ENCODE assay signal across 16 mouse cellular contexts in genomic region chr1:54710550-54710949, GRCm38 (mm10).
A peak's percentile ranks its signal among the peaks of the same experiment; 100 is the strongest.
DNase-seq lines count a peak whose midpoint lies in the region; ATAC-seq and TF ChIP-seq lines count a peak whose summit lies in the region.
"Had no signal": no experiment of that assay in that cellular context is flagged by ENCODE, and none has a peak within 500 bp of the region (broad histone marks: within the 10 kb centered on the region; RNA-seq: fewer than 3 reads in every experiment).

No protein-coding gene starts in this region.

- no peak overlapping the region for H3K9ac ChIP-seq in hindbrain, postnatal 0 days (replicated peaks; ENCODE audit: low read length)
- H3K9ac ChIP-seq in hindbrain, embryonic 13.5 days = no peak overlapping the region
- no peak overlapping the region for H3K9ac ChIP-seq in heart, postnatal 0 days (replicated peaks; ENCODE audit: low read depth, low read length)
- H3K9ac ChIP-seq: liver, embryonic 12.5 days; midbrain, embryonic 13.5 days; neural tube, embryonic 13.5 days had no signal

- H3K4me1 ChIP-seq in hindbrain, postnatal 0 days (ENCODE audit: insufficient read depth, low read length) = no peaks in the 10 kb centered on the region; the same call in 1 of the 2 replicates
- H3K4me1 ChIP-seq in hindbrain, embryonic 13.5 days (replicated peaks) = peaks cover 22% of the 10 kb centered on the region
- peaks cover 17% of the 10 kb centered on the region for H3K4me1 ChIP-seq in bone marrow macrophage, adult 2 months (ENCODE audit: control insufficient read depth, insufficient read depth, low read length)
- H3K4me1 ChIP-seq in heart, postnatal 0 days (ENCODE audit: control insufficient read depth, insufficient read depth) = peaks cover 35% of the 10 kb centered on the region
- H3K4me1 ChIP-seq: liver, embryonic 12.5 days had no signal

- H3K36me3 ChIP-seq in hindbrain, postnatal 0 days (ENCODE audit: insufficient read depth, low read length) = no peaks in the 10 kb centered on the region
- peaks cover 8% of the 10 kb centered on the region; the same call in 1 of the 2 replicates for H3K36me3 ChIP-seq in hindbrain, embryonic 13.5 days
- no peaks in the 10 kb centered on the region; the same call in 1 of the 2 replicates for H3K36me3 ChIP-seq in heart, postnatal 0 days (replicated peaks; ENCODE audit: control insufficient read depth, insufficient read depth, low read length)

- no peaks in the 10 kb centered on the region for H3K27me3 ChIP-seq in hindbrain, postnatal 0 days (ENCODE audit: insufficient read depth, low read length)
- no peaks in the 10 kb centered on the region for H3K27me3 ChIP-seq in hindbrain, embryonic 13.5 days
- H3K27me3 ChIP-seq in heart, postnatal 0 days (ENCODE audit: control insufficient read depth, insufficient read depth, low read length) = no peaks in the 10 kb centered on the region
- H3K27me3 ChIP-seq: liver, embryonic 12.5 days; midbrain, embryonic 13.5 days; neural tube, embryonic 13.5 days had no signal

- 38% methylated on average over 1 of the region's 1 CpGs for WGBS in hindbrain, postnatal 0 days
- 71% methylated on average over 1 of the region's 1 CpGs for WGBS in hindbrain, embryonic 13.5 days
- 31% methylated on average over 1 of the region's 1 CpGs for WGBS in heart, postnatal 0 days

- no peak for TF ChIP-seq POLR2A in bone marrow macrophage, adult 2 months (IDR thresholded peaks at IDR 0.05; ENCODE audit: borderline replicate concordance, low read depth, low read length)

- no peak overlapping the region for H3K4me3 ChIP-seq in hindbrain, postnatal 0 days (ENCODE audit: low read length)
- H3K4me3 ChIP-seq in hindbrain, embryonic 13.5 days = no peak overlapping the region
- H3K4me3 ChIP-seq in bone marrow macrophage, adult 2 months (ENCODE audit: insufficient read depth, low read length) = no peak overlapping the region
- no peak overlapping the region for H3K4me3 ChIP-seq in heart, postnatal 0 days (ENCODE audit: low read depth, low read length)
- H3K4me3 ChIP-seq: erythroblast, embryonic 14.5 days; liver, embryonic 12.5 days; midbrain, embryonic 13.5 days; neural tube, embryonic 13.5 days had no signal

- no peak overlapping the region for H3K4me2 ChIP-seq in hindbrain, postnatal 0 days (ENCODE audit: low read depth, low read length)
- no peak overlapping the region for H3K4me2 ChIP-seq in hindbrain, embryonic 13.5 days
- H3K4me2 ChIP-seq in heart, postnatal 0 days (ENCODE audit: low read depth, low read length) = no peak overlapping the region; the same call in 1 of the 2 replicates
- H3K4me2 ChIP-seq: liver, embryonic 12.5 days; midbrain, embryonic 13.5 days; neural tube, embryonic 13.5 days had no signal

- H3K27ac ChIP-seq in hindbrain, postnatal 0 days = no peak overlapping the region
- no peak overlapping the region for H3K27ac ChIP-seq in hindbrain, embryonic 13.5 days
- peak overlapping the region; percentile 70 for H3K27ac ChIP-seq in bone marrow macrophage, adult 2 months (ENCODE audit: insufficient read depth, low read depth, low read length)
- peak overlapping the region; percentile 49; the same call in 1 of the 2 replicates for H3K27ac ChIP-seq in heart, postnatal 0 days (ENCODE audit: low read depth)
- H3K27ac ChIP-seq: liver, embryonic 12.5 days; midbrain, embryonic 13.5 days; neural tube, embryonic 13.5 days had no signal

- no peaks in the 10 kb centered on the region for H3K9me3 ChIP-seq in hindbrain, postnatal 0 days (ENCODE audit: low read length)
- H3K9me3 ChIP-seq in hindbrain, embryonic 13.5 days = no peaks in the 10 kb centered on the region
- H3K9me3 ChIP-seq in heart, postnatal 0 days (replicated peaks; ENCODE audit: control insufficient read depth, low read length) = no peaks in the 10 kb centered on the region
- H3K9me3 ChIP-seq: liver, embryonic 12.5 days; neural tube, embryonic 13.5 days had no signal

- ATAC-seq in hindbrain, postnatal 0 days = no peak
- ATAC-seq in hindbrain, embryonic 13.5 days (ENCODE audit: low FRiP score) = no peak
- peak; percentile 49 for ATAC-seq in heart, postnatal 0 days (ENCODE audit: insufficient read depth, low read depth)
- ATAC-seq: intestine, embryonic 16.5 days; liver, embryonic 12.5 days; midbrain, embryonic 13.5 days had no signal

- no peak for TF ChIP-seq EP300 in heart, postnatal 0 days (IDR thresholded peaks at IDR 0.05; ENCODE audit: low read depth)

- TF ChIP-seq CTCF in hindbrain, postnatal 0 days (IDR thresholded peaks at IDR 0.05; ENCODE audit: low read depth) = no peak
- TF ChIP-seq CTCF in bone marrow macrophage, adult 2 months (IDR thresholded peaks at IDR 0.05; ENCODE audit: low read depth, low read length) = no peak
- no peak for TF ChIP-seq CTCF in heart, postnatal 0 days (IDR thresholded peaks at IDR 0.05; ENCODE audit: low read depth)

- DNase-seq in hindbrain, postnatal 0 days (ENCODE audit: low spot score) = peak; percentile 37
- peak; percentile 90 for DNase-seq in 416B (ENCODE audit: low read depth)
- peak; percentile 55 for DNase-seq in heart, postnatal 0 days (ENCODE audit: low spot score)
- no peak for DNase-seq in gastrocnemius, postnatal 10 days
- no peak for DNase-seq in ovary, postnatal 10 days (ENCODE audit: low spot score)
- DNase-seq in left cerebral cortex, adult 9 months (ENCODE audit: low spot score in 2 of 2) = no peak
- DNase-seq: cerebellum, adult 8-10 months; right cerebral cortex, postnatal 25 days; thymus, adult 18-20 months had no signal

Comparison
In these comparisons a context has a peak if more than half of its experiments do, and no peak if none do; other contexts are left out.
1. DNase-seq: peak in hindbrain, postnatal 0 days (single experiment), 416B (single experiment) and heart, postnatal 0 days (single experiment); none in gastrocnemius, postnatal 10 days (single experiment), ovary, postnatal 10 days (single experiment) and left cerebral cortex, adult 9 months (0 of 2).
2. H3K27ac ChIP-seq: peak in bone marrow macrophage, adult 2 months (single experiment) and heart, postnatal 0 days (single experiment); none in hindbrain, postnatal 0 days (single experiment) and hindbrain, embryonic 13.5 days (single experiment).